Mouse (Mus musculus) stomach, postnatal 0 days (tissue): ENCODE measurements around the gene Acadvl. TPM values are rescaled to one million over a fixed set of nuclear protein-coding genes. Genes with fewer than 3 reads are reported as not detected.

ENCODE experiments used
- ATAC-seq: fragments of 200-750 bp; cut with Nextera tagmentation; 2 replicates; pipeline ENCODE4 v1.8.0; 2017; ENCODE audit not compliant: low FRiP score, low TSS enrichment
- DNase-seq: peaks from one replicate; pipeline ENCODE4 v3.0.0-alpha.2; 2016; ENCODE audit warnings: low spot score
- H3K27ac ChIP-seq: fragments of 300-500 bp; sonication (generic); replicated peaks from 2 replicates; pipeline ENCODE4 v1.5.1; 2014; ENCODE audit warnings: mild to moderate bottlenecking, control low read depth
- H3K27me3 ChIP-seq: fragments of 300-500 bp; sonication (generic); 2 replicates; pipeline ENCODE4 v1.6.1; 2014; ENCODE audit warnings: low read length; ENCODE audit not compliant: control insufficient read depth, insufficient read depth
- H3K36me3 ChIP-seq: fragments of 300-500 bp; sonication (generic); 2 replicates; pipeline ENCODE4 v1.6.1; 2014; ENCODE audit warnings: low read length, mixed read lengths; ENCODE audit not compliant: control insufficient read depth, insufficient read depth
- H3K4me1 ChIP-seq: fragments of 300-500 bp; sonication (generic); replicated peaks from 2 replicates; pipeline ENCODE4 v1.6.1; 2014; ENCODE audit warnings: antibody characterized with exemption; ENCODE audit not compliant: control insufficient read depth, insufficient read depth
- H3K4me2 ChIP-seq: fragments of 300-500 bp; sonication (generic); replicated peaks from 2 replicates; pipeline ENCODE4 v1.6.1; 2014; ENCODE audit warnings: low read depth, mild to moderate bottlenecking, control low read depth, moderate library complexity
- H3K4me3 ChIP-seq: fragments of 300-500 bp; sonication (generic); 2 replicates; pipeline ENCODE4 v1.5.1; 2014; ENCODE audit warnings: low read depth, low read length, control low read depth
- H3K9ac ChIP-seq: fragments of 300-500 bp; sonication (generic); 2 replicates; pipeline ENCODE4 v1.6.1; 2014; ENCODE audit warnings: mild to moderate bottlenecking, low read length, control low read depth, mixed read lengths
- H3K9me3 ChIP-seq: fragments of 300-500 bp; sonication (generic); 2 replicates; pipeline ENCODE4 v1.6.1; 2016; ENCODE audit warnings: low read length; ENCODE audit not compliant: control insufficient read depth
- CTCF ChIP-seq: IDR thresholded peaks from 2 replicates; pipeline ENCODE4 v1.5.1; 2016; ENCODE audit warnings: antibody characterized with exemption, low read depth, mild to moderate bottlenecking, moderate library complexity
- EP300 ChIP-seq: optimal IDR thresholded peaks from 2 replicates; pipeline ENCODE3; 2016; ENCODE audit warnings: antibody characterized with exemption
- WGBS: fragments of 180-500 bp; shearing (Covaris S2); extraction: QIAGEN DNeasy Blood & Tissue Kit; methylation state at CpG from one replicate; pipeline ENCODE4 v1.1.7; 2014; 5-methylcytosine and 5-hydroxymethylcytosine counted together
- microRNA counts: library from miRNA; unstranded; fragments of <30 nt; microRNA quantifications from one replicate; lab custom pipeline; 2015
- microRNA-seq: library from miRNA; unstranded; fragments of <30 nt; microRNA quantifications from one replicate; pipeline ENCODE4, GENCODE M21; 2016
- polyA plus RNA-seq: library from polyadenylated mRNA; unstranded; fragments of >200 nt; fragmentation: Nextera tagmentation; extraction: Ambion mirVana; gene quantifications from 2 replicates; pipeline ENCODE4 v1.2.1, GENCODE M21; 2015

The Acadvl gene
- polyA plus RNA-seq, 1 experiment from 2014 or later: 143 TPM

DNA sequence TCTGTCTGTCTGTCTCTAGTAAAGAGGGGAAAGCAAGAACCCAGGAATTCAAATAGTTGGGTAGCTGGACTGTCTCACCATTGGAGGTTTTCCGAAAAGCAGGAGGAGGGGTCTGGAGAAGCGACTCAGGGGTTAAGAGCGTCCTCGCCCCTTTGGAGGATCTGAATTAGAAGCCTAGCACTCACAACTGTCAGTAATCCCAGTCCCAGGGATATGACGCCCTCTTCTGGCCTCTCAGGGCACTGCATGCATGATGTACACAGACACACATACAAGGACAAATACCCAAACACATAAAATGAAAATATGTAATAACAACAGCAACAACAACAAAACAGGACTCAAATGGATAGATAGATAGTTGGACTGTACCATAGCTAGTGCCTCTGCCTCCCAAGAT, 54.6 kb downstream of the Acadvl start:
- Histone ChIP-seq H3K27ac (no peak overlapping the region), H3K9ac (no peak overlapping the region), H3K9me3 (no peaks in the 10 kb centered on the region), H3K4me1 (no peaks in the 10 kb centered on the region), H3K36me3 (no peaks in the 10 kb centered on the region), H3K4me3 (no peak overlapping the region), H3K4me2 (no peak overlapping the region), H3K27me3 (peaks cover 4% of the 10 kb centered on the region; the same call in 1 of the 2 replicates)
- TF ChIP-seq CTCF (peak; percentile 66), EP300 (no peak)
- 41% methylated on average over 5 of the region's 5 CpGs for WGBS
- DNase-seq (peak; percentile 38), ATAC-seq (no peak)

MicroRNAs encoded within 50 kb of the gene (microRNA counts, 519-probe panel; counts per million panel counts)
- microRNA mmu-miR-324-3p (lab: Ali Mortazavi, UCI) (not detected), microRNA mmu-miR-324-5p (lab: Ali Mortazavi, UCI) (4,088 counts per million, percentile 31 among the panel's probes with 10 or more counts)

Small RNA genes lying within 50 kb of the gene (microRNA-seq; reads per million reads assigned to microRNA genes)
- gene Gm44349 (not detected), gene Mir324 (1,907 reads per million, percentile 79 among the genes with 10 or more reads in this experiment)

Other genes with a start within 250 kb of the Acadvl start
- 2.6 and 2.7 TPM in 2 replicates for gene Zbtb4, start 249.5 kb downstream of the Acadvl start, polyA plus RNA-seq
- gene Chrnb1, start 219.5 kb downstream of the Acadvl start, polyA plus RNA-seq: 4.3 and 5.0 TPM in 2 replicates
- 0.67 and 0.90 TPM in 2 replicates for gene Fgf11, start 213.6 kb downstream of the Acadvl start, polyA plus RNA-seq
- gene Tmem102, start 209.8 kb downstream of the Acadvl start, polyA plus RNA-seq: 28.4 and 34.4 TPM in 2 replicates
- not detected in 2 replicates for gene Gm39566, start 200.1 kb downstream of the Acadvl start, polyA plus RNA-seq
- gene Spem2, start 196.9 kb downstream of the Acadvl start, polyA plus RNA-seq: not detected in 2 replicates
- not detected in 2 replicates for gene Spem1, start 193.2 kb downstream of the Acadvl start, polyA plus RNA-seq
- gene Nlgn2, start 177.6 kb downstream of the Acadvl start, polyA plus RNA-seq: 2.5 and 2.7 TPM in 2 replicates
- 329 and 366 TPM in 2 replicates for gene Tmem256, start 176.9 kb downstream of the Acadvl start, polyA plus RNA-seq
- gene Plscr3, start 169.0 kb downstream of the Acadvl start, polyA plus RNA-seq: 54.4 and 58.4 TPM in 2 replicates
- 12.3 TPM in 2 replicates for gene Tnk1, start 156.7 kb downstream of the Acadvl start, polyA plus RNA-seq
- 0.25 and 0.54 TPM in 2 replicates for gene Tmem95, start 137.4 kb downstream of the Acadvl start, polyA plus RNA-seq
- 15.9 and 18.1 TPM in 2 replicates for gene Kctd11, start 134.0 kb downstream of the Acadvl start, polyA plus RNA-seq
- 0.70 and 0.71 TPM in 2 replicates for gene Acap1, start 119.9 kb downstream of the Acadvl start, polyA plus RNA-seq
- 5.6 and 5.9 TPM in 2 replicates for gene 2810408A11Rik, start 114.4 kb downstream of the Acadvl start, polyA plus RNA-seq
- gene Neurl4, start 114.3 kb downstream of the Acadvl start, polyA plus RNA-seq: 2.3 and 3.9 TPM in 2 replicates
- 40.6 and 43.3 TPM in 2 replicates for gene Gps2, start 101.5 kb downstream of the Acadvl start, polyA plus RNA-seq
- gene Eif5a, start 93.5 kb downstream of the Acadvl start, polyA plus RNA-seq: 1,169 and 1,205 TPM in 2 replicates
- gene Ybx2, start 79.6 kb downstream of the Acadvl start, polyA plus RNA-seq: 1.4 and 1.7 TPM in 2 replicates
- 36.4 and 40.5 TPM in 2 replicates for gene Slc2a4, start 67.2 kb downstream of the Acadvl start, polyA plus RNA-seq
- 119 and 125 TPM in 2 replicates for gene Cldn7, start 50.6 kb downstream of the Acadvl start, polyA plus RNA-seq
- gene Ctdnep1, start 34.3 kb downstream of the Acadvl start, polyA plus RNA-seq: 13.1 and 14.9 TPM in 2 replicates
- 73.1 and 73.4 TPM in 2 replicates for gene Elp5, start 32.9 kb downstream of the Acadvl start, polyA plus RNA-seq
- gene Gabarap, start 24.3 kb downstream of the Acadvl start, polyA plus RNA-seq: 536 and 544 TPM in 2 replicates
- gene Phf23, start 19.6 kb downstream of the Acadvl start, polyA plus RNA-seq: 34.4 and 38.5 TPM in 2 replicates
- 9.8 and 11.1 TPM in 2 replicates for gene Dvl2, start 14.8 kb downstream of the Acadvl start, polyA plus RNA-seq
- gene Dlg4, start 1.5 kb upstream of the Acadvl start, polyA plus RNA-seq: 2.6 and 3.9 TPM in 2 replicates
- gene Asgr1, start 38.7 kb upstream of the Acadvl start, polyA plus RNA-seq: 0.70 and 0.83 TPM in 2 replicates
- gene Asgr2, start 77.2 kb upstream of the Acadvl start, polyA plus RNA-seq: 0.19 and 0.30 TPM in 2 replicates
- 0.48 and 0.68 TPM in 2 replicates for gene Mgl2, start 114.9 kb upstream of the Acadvl start, polyA plus RNA-seq
- gene Clec10a, start 140.8 kb upstream of the Acadvl start, polyA plus RNA-seq: 1.0 and 1.4 TPM in 2 replicates
- gene Slc16a11, start 197.3 kb upstream of the Acadvl start, polyA plus RNA-seq: 2.5 and 3.1 TPM in 2 replicates
- gene Slc16a13, start 205.7 kb upstream of the Acadvl start, polyA plus RNA-seq: 5.7 and 6.1 TPM in 2 replicates
- gene Bcl6b, start 214.4 kb upstream of the Acadvl start, polyA plus RNA-seq: 3.2 and 3.6 TPM in 2 replicates
- gene 0610010K14Rik, start 222.5 kb upstream of the Acadvl start, polyA plus RNA-seq: 81.0 and 83.6 TPM in 2 replicates
- 7.5 and 10.1 TPM in 2 replicates for gene Gm21988, start 224.4 kb upstream of the Acadvl start, polyA plus RNA-seq
- 317 and 326 TPM in 2 replicates for gene Rnasek, start 224.4 kb upstream of the Acadvl start, polyA plus RNA-seq
- gene Alox12, start 239.9 kb upstream of the Acadvl start, polyA plus RNA-seq: 13.8 and 16.5 TPM in 2 replicates